Mouse (Mus musculus) liver, adult (tissue): ENCODE data around the gene Got2.

Experiments
- GATA4 ChIP-seq: IDR thresholded peaks from 2 replicates; pipeline ENCODE4 v1.6.1; 2014; ENCODE audit warnings: mild to moderate bottlenecking, low read length; ENCODE audit not compliant: insufficient replicate concordance

The Got2 gene

DNA sequence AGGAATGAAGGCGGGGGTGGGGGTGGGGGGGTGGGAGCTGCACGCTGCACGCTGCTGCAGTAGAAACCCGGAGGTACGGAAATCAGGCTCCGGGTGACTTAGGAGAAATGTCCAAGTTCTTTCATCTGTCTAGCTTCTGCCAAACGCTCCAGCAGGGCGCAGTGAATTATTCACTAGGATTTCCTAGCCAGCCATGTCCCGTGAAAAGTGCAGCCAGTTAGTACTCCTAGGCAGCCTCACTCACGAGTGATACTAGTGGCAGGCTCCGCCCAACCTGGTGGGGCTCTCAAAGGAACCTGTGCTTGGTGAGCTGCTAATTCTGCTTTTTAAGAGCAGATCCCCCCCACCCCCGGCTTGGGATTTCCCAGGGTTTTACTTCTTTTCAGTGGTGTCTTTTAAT, 3.9 kb downstream of the Got2 start:
- TF ChIP-seq GATA4, result no peak

DNA sequence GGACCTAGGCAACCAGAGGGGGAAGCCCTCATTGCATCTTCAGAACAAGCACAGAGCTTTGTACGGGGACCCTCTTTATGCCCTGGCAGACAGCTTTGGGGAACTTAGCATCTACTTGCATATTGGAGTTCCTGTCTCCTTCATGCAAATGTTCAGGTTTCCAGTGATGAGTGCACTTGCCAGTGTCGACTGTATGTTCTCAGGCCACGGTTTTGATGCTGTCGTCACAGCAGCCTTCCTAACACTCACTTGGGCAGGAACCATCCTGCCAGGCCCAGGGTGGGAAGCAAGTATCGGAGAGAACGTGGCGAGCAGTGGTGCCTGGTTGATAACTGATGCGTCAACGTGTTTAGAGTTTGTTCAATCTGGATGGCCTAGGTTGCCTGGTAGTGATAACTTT, 6.2 kb downstream of the Got2 start:
- TF ChIP-seq GATA4, result no peak

DNA sequence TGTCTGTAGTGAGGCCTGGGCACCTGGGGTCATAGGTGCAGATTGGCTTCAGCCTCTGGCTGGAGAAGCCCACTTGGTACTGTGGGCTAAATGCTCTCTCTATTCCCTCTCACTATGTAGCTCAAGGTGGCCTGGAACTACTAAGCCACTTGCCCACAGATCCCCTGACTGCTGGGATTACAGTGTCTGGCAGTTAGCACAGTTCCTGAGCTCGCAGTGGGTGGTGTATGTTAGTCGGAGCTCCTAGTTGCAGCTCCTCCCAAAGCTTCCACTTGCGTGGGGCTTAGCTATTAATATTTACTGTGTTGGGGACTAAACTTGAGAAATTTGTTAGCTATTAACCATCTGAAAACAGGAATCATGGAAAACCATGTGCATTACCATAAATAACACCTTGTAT, 6.8 kb downstream of the Got2 start:
- no peak for TF ChIP-seq GATA4

DNA sequence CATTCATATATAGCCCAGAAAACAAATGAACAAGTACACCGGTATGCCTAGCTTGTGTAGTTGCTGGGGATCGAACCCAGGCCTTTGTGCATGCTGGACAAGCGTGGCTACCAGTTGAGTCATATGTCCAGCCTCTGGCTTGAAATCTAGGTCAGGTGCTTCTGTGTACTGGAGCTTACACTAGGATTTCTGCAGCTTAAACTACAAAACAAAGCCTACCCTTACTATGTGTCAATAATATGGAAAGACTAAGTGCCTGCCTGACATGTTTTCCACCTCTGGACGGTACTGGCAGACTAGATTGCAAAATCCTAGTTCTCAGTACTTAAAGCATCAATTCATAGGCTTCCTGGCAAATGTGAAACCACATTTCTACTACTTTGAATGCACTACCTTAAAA, 8.5 kb downstream of the Got2 start:
- no peak for TF ChIP-seq GATA4

DNA sequence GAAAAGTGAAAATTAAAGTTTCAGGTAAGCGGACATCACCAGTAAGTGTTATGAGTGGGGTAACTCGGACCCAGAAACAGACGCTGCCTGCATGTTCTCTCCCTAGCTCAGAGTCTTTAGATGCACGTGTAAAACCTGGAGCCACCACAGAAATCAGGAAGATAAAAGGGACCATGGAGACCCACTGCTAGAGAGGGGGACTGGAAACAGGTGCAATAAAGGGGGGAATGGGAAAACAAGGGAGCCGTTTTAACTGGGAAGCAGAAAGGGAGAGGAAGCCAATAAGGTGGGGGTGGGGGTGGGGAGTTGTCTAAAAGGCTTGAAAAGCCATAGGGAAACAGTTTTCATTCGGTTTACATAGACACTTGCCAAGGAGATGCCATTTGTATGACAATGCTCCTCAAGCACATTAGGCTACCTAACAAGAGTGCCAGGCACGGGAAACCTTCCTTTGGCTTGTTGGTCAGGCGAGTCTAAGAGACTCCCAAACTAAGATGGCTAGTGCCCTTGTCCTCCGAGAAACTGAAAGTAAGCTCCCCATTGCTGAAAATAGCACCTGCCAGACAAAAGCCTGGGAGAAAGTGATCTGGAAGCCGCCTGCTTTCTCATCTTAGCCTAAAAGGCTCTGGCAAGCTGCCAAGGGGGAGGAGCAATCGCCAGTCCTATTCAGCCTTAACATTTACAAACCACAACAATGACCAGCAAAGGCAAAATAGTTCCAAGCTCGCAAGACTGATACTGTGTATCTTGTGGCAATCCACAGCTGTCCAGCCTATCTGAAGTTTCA, 10.0 kb downstream of the Got2 start:
- TF ChIP-seq GATA4, result no peak

DNA sequence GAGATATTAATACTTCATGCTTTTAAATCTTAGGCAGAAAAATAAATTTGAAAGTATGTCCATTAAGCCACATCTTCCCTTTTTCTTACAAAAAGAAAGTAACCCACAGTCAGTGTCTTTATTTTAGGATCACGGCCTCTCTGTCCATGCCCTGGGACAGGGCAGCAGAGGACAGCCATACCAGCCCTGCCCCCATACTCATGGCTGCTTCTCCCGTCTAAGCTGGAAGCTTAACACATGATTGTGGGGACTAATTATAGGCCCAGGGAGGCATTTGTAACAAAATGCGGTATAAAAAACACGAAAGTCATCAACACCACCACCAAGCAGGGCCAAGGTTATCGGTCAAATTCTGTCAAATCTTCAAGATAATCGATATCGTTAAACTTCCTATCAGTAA, 13.1 kb downstream of the Got2 start:
- no peak for TF ChIP-seq GATA4

DNA sequence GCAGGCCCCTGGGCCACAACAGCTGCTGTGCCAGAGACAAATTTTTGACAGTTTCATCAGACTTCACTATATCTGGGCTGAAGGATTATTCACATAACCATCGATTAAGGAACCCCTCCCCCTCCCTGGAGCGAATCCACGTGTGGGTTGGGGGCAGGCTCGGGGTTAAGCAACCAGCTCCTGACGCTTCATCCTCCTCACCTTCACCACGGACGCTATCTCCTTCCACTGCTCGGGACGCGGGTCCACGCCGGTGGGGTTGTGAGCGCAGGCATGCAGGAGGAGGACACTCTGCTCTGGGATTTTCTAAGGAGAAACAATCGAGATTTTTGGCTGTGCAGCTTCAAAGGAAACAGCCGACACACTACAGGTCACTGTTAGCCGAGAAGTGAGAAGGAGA, 16.7 kb downstream of the Got2 start:
- TF ChIP-seq GATA4, result no peak

DNA sequence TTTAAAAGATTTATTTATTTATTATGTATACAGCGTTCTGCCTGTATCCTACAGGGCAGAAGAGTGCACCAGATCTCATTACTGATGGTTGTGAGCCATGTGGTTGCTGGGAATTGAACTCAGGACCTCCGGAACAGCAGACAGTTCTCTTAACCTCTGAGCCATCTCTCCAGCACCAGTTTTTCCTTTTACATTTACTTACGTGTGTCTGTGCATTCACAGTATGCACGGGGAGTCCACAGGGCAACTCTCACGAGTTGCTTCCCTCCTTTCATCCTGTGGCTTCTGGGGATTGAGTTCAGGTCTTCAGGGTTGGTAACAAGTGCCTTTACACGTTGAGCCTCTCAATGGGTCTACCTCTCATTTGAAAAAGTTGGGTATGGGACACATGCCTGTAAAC, 34.2 kb downstream of the Got2 start:
- TF ChIP-seq GATA4, result no peak

DNA sequence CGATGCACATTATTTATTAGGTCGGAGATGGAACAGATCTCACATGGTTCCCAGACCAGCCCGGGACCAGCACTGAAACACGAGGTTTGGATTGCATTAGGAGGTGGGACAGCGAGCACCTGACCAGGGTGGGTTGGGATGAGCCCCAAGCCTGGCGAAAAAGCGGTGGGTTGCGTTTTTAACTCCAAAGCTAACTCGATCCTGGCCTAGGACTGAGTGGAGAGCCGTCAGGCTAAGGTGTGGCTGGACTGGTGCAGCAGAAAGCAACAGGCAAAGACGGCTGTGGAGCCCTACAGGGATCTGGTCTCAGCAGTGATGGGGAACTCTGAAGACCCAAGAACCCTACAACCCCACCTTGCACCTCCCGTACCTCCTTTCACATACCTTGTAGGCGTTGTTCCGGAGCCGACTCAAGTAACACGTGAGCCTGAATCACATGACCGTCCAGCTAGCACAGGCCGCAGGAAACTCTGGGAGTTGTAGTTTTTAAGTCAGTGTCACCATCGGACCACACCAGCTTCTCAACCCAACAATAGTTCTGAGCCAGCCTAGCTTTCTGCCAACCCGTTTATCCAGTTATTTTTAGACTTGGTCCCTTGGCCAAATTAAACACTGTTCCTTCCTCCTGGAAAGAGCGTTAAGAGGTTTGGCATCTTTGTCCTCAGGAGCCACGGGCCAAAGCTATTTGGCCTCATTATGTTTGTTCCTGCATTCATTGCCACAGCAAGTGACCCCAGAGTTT, 35.1 kb downstream of the Got2 start, which contains the start of gene Slc38a7:
Gene Slc38a7 (minus strand): TSS at position 438 of the 742 bp plus-strand sequence.
- TF ChIP-seq GATA4, result no peak; the same call in 1 of the 2 replicates

DNA sequence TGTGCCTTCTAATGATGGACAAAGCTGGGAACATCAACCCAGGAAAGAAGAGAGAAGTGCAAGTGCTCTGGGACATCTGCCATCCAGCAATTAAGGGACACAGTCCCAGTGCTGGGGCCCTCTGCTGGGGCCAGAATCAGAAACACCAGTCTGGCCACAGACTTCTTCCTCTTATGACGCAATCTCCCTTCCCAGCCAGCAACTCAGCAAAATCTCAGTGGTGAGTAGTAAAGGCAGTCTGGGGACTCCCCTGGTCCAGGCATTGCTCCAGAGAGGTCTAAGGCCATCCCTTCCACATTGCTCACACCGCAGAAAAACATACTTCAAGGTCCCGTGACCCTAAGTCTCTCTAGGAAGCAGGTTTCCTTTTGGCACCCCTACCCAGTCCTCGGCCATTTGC, 36.1 kb downstream of the Got2 start:
- TF ChIP-seq GATA4, result no peak

DNA sequence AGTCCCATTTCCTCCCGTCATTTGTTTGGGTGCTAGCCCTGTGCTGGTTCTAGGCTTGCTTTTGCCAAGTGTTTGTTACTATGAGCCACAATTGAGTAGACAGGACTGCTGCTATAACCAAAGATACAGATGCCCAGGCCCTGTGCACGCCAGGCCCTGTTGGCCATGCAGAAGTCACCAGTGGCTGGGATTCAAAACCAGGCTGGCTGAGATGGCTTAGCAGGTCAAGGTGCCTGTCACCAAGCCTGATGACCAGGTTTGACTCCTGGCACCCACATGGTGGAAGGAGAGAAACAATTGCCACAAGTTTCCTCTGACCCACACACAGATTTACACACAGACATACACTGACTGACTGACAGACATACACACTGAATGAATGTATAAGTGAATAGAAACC, 38.0 kb downstream of the Got2 start:
- TF ChIP-seq GATA4, result no peak

DNA sequence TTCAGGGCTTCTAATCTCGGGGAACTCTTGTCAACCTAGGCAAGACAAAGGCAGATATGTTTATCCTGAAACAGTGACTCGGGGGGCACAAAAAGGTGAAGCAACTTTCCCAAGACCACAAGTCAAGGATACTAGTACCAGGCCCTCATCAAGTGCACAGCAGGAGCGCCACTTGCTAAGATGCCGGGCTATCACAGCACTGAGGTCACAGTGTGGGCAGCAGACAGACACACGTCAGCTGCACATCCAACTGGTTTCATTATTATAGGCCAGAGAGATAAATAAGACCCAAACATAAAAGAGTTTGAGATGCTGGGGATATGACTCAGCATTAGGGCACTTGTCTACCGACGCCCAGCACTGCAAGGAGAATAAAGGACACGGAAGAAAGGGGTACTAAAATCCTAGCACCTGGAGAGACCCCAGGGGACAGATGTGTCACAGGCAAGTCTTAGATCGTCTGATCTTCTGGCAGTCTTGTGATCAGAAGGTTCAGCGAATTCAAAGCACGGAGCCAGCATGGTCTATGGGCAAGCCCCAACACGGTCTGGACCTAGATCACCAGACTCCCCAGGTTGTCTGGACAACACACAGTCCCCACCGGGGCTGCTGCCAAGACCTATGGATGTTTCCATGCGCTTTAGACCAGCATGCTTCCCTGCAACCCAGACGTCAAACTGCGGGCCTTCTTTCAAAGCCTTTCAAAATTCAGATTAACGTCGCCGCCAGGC, 39.4 kb downstream of the Got2 start:
- TF ChIP-seq GATA4, result no peak

DNA sequence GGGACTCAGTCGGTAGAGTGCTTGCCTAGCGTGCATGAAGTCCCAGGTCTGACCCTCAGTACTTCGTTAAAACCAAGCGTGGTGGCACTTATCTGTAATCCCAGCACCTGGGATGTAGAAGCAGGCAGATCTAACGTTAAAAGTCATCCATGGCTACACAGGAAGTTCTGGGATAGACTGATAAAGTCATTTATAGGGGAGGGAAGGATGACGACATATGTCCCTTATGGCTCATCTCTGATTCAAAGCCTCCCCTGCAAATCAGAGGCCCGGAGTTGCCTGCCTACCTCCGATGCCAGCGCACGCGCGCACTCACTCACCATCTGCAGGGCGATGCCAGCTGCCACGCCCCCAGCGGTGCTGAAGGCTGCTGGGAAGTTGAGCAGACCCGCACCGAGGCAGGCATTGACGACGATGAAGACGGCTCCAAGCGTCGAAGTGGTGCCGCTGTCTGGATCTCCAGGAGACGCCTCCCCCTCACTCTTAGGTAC, 40.2 kb downstream of the Got2 start:
- no peak for TF ChIP-seq GATA4

DNA sequence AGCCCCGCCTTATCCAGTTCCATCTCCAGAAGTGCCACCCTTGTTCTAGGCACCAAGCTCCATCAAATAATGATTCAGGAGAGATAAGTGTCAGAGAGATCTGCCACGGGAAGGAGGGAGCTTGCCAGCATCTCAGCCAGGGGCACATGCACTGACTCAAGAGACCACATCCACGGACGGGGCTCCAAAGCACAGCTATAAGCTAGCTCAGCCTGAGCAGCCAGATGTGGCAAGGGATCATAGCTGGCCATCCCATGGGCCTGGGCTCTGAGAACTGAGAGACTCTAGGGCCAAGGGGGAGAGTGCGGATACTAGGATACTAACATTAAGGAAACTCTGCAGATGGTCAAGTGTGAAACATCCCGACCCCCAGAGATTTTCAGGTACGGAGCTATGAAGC, 43.3 kb downstream of the Got2 start:
- TF ChIP-seq GATA4, result no peak

DNA sequence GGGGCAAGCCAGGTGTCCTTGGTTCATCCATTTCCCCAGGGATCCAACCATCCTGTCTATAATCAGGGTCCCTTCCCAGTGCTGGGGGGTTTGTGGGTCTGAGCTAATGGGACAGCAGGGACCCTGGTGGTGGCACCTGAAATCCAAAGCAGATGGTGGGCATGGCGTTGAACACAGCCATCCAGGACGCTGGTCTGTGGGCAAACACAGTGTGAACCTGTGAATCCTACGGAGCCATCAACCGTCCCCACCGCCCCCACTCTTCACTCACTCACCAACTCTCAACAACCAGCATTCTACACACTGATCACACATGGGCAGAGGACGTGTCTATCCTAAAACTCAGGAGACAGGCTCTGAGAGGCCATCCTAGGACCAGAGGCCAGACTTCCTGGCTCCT, 44.4 kb downstream of the Got2 start:
- TF ChIP-seq GATA4, result no peak

DNA sequence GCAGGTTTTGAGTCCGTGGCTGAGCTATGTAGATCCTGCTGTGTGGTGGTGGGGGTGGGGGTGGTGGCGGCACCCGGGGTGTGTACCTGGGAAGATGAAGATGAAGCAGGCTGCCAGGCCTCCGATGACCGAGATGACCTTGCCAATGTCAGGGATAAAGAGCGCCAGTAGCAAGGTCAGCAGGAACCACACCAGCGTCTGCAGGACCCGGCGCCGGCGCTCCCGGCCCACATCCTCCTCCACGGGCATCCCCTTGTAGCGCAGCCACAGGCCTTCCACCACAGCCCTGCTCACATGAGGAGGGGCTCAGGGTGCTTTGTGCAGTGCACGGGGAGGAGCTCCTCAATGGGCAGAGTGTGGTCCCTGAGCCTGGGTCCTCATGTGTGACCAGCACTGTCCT, 46.9 kb downstream of the Got2 start:
- TF ChIP-seq GATA4, result no peak
